Mouse (Mus musculus) monocyte, adult 2 months (primary cell): ENCODE measurements around the gene Ilf2.

Source experiments
- DNase-seq, 2 experiments: peaks; one replicate each; pipeline ENCODE4 v3.0.0; 2022; ENCODE audit warnings: low spot score in 2 of 2, low read depth in 1 of 2

Gene Ilf2

DNA sequence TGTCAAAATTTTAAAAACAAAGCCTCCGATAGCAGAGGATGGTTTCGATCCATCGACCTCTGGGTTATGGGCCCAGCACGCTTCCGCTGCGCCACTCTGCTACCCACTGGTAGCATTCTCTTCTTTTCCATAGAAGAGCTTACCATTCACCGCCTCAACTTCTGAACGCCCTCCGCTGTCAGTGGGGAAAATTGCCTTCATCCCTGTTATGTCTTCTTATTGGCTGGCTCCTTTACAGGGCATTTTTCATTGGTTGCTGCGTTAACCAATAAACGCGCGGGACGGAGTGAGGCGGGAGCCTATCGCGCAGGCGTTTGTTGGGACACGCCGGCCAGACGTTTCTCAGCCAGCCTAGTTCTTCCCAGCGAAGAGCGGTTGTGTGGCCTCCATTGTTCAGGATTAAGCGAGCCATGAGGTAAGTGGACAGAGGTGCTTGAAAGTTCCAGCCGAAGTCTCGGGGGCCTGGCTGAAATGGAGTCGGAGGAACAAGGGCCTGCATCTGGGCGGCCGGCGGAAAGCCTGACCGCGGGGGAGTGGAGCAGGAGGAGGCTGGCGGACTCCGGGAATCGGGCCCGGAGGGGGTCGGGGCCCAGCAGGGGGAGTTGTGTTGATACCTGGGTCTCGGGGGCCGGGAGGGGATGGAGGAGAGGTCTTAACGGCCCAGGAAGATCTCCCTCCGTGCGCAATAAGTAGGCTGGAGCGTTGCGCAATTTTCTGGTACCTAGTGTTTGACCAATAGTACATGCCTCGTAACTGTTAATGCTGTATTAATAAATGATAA, at the start of gene Ilf2:
Ilf2 (plus strand) TSS at position 296 of the 781 bp plus-strand sequence.
- peak; percentile 87 to 93 for DNase-seq

DNA sequence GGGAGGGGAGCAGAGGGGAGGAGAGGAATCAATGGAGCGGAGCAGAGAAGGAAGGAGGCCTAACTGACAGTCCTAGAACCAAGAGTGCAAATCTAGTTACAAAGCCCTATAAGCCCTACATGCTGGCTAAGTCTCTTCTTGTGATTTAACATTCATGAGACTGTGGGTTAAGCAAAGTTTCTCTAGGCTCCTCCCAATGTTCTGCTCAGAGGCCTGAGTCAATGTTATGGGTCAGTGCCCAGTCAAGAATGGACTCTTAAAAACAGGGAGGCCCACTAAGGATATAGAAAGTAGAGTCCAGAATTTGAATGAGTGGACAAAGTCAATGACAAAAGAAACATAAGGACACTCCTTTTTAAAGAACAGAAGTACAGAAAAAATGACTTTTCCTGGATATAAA, 48.4 kb upstream of the Ilf2 start:
- no peak for DNase-seq

DNA sequence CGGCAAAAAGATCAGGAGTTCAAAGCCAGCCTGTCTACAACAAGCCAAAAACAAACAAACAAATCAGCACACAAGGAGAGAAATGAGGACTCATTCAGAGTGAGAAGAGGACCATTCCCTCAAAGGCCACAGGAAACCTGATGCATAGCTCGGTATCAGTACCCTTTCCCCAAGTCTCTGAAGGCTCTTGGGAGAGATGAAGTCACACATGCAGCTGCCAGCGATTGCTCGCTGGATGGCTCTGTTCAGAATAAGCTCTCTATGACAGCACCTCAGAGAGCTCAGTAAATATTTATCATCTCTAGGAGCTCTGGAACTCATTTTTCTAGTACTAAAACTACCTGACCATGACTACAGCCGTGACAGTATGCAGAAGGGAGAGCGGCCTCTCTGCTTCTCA, 47.7 kb upstream of the Ilf2 start:
- DNase-seq = no peak

DNA sequence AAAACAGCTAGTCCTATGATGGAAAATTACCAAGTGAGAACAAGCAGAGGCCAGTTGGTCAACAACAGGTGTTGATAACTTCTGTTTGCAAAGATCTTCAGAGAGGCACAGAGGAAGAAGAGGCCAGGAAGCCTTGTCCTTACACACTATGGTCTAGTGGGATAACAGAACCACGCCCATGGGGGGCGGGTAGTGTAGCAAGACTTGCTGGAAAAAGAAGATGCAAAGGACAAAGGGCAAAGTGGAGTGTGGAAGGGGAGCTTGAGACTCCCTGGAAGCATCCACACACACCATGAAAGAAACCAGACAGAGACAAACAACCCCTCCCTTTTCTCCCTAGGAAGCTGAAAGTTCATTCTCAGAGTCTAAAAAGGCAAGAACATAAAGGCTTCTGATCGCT, 46.4 kb upstream of the Ilf2 start:
- DNase-seq = no peak

DNA sequence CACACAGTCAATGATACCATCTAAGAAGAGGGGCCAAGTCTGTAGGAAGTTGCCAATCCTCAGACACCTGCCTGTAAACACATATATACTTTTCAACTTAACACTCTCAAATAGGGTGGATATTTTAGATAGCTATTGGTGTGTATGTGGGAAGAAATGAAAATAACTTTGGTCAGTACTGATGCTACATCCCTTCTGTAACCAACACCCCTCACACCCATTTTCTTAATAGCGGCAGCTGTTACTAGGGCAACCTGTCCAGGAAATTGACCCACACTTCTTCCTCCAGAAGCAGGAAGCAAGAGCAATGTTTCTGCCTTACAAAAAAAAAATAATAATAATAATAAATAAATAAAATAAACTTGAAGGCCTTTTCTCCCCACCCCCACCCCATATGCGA, 43.6 kb upstream of the Ilf2 start:
- DNase-seq = no peak

DNA sequence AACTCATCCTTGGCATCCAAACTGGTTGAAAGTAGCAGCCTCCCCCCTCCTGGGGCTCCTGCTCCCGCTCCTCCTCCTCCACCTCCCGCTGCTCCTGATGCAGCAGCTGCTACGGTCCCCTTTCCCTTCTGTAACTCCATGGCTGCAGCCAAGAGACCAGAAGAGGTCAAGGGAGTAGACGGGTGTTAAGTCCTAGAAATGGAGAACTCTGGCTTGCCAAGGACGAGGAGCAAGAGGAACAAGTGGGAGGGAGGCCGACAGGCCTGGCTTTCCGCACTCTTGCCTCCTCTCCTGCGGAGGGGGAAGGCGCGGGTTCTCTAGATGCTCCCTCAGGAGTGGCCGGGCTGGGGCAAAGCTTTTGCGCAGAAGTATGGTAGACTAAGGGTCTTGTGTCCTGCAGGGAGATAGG, 43.1 kb upstream of the Ilf2 start:
- DNase-seq = peak in 1 of 2 experiments; percentile 12

DNA sequence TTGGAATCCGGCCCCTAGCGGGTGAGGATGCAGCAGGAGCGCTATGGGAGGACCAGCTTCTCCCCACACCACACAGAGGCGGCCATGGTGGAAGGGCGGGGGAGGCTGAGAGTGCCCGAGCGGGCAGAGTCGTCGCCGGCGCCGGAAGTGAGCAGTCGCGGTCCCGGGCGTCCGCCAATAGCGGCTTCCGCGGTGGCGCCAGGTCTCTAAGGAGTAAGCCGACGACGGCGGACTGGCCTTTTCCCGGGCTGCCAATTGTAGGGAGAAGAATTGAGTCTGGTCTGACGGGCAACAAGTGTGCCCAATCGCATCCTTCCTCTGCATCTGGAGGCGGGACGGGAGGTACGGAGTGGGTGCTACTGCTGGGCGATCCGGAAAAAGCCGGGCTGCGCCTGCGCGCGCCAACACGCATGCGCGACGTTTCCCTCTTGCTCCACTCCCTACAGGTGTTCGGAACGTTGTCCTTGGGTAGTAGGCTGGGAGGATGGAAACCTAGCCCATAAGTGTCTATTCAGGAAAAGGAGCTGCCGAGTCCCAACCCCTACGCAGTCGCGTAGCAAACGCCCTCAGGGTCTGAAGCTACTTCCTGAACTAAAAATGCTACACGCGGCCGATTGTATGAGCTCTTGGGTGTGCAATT, 42.4 kb upstream of the Ilf2 start, which contains the start of gene Ints3:
Ints3 (minus strand) TSS at position 242 of the 640 bp plus-strand sequence.
- peak; percentile 97 for DNase-seq

DNA sequence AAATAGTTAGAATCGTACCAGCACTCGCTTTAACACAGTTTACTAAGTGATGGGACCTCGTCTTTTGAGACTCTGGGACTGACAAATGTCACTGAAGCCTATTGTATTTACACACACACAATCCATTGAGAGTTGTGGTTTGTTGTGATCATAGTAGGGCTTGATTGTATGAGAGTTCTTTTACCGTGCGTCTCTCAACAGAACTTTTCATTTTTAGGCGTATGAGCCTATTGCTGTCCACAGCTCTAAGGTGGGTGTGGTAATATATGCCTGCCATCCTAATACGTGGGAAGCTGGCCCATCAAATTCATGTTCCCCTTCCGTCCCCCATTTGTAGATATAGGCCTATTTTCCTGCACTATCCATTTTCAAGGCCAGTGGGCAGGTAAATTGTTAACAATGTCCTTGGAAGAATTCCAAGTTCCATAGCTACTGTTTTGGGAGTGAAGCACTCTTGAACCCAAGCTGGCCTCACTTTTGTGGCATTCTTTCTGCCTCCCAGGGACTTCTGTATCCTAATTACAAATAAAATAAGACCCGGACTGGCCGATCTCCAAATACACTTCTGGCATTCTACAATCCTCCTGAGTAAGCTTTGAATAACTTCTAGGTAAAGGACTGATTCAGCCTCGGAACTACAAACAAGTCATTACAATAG, 41.7 kb upstream of the Ilf2 start:
- DNase-seq = no peak

DNA sequence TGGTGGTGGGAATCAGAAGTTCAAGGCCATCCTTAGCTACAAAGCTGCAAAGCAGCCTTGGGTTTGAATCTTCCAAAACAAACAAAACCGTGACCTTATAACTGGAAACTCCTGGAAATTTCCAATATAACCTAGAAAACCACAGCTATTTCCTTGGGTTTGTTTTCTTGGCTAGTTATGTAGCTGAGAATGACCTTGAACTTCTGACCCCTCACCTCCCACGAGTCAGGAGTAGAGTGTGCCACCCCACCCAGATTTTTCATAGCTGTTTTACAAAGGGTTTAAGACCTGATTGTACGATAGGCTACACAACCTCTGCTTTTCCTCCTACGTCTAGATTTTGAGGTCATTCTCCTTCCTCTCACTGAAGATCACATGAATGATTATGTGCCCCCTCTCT, 38.8 kb upstream of the Ilf2 start:
- DNase-seq = no peak

DNA sequence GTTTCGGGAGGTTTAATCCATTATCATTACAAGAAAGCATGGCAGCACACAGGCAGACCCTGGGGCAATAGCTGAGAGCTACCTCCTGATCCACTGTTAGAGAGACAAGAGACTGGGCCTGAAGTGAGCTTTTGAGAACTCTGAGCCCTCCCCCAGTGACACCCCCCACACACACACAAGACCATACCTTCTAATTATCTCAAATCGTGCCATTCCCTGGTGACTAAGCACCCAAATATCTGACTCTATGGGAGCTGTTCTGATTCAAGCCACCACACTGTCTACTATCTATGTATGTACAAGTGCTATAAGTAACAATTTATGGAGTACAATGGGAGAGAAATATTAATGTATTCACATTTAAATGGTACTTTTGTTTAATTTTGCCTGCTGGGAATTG, 35.2 kb upstream of the Ilf2 start:
- no peak for DNase-seq

DNA sequence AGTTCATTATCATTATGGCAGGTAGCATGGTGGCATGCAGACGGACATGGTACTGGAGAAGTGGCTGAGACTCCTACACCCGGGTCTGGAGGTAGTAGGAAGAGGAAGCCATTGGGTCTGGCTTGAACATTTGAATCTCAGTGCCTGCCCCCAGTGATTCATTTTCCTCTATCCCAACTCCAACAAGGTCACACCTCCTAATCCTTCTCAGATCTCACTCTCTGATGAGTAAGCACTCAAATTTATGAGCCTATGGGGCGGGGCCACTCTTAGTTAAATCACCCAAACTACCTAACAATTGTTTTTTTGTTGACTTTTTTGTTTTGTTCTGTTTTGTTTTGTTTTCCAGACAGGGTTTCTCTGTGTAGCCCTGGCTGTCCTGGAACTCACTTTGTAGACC, 31.9 kb upstream of the Ilf2 start:
- no peak for DNase-seq

DNA sequence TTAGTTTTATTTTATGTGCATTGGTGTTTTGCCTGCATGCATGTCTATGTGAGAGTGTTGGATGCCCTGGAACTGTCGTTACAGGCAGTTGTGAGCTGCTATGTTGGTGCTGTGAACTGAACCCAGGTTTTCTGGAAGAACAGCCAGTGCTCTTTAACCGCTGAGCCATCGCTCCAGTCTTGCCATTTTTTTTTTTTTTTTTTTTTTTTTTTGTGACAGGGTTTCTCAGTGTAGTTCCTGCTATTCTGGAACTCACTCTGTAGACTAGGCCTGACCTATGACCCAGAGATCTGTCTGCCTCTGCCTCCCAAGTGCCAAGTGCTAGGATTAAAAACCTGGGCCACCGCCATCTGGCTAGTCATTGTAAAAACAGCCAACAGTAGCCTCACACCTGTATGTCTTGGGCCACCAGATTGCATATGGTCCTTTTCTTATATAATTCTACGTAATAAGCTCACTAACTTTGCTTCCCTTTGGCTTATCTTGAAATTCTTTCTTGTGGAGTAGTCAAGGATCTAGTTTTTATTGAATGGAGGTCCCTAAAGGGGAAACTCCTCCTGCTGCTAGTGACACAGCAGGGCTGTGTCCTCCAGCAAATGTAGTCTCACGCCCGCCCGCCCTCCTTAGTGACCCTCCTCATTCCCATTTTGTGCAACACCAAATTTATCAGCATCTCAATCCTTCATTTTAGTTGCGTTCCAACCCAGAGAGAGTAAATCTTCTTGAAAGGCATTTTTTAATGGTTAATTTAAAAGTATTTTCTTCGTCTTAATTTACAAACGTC, 30.3 kb upstream of the Ilf2 start:
- DNase-seq = no peak

DNA sequence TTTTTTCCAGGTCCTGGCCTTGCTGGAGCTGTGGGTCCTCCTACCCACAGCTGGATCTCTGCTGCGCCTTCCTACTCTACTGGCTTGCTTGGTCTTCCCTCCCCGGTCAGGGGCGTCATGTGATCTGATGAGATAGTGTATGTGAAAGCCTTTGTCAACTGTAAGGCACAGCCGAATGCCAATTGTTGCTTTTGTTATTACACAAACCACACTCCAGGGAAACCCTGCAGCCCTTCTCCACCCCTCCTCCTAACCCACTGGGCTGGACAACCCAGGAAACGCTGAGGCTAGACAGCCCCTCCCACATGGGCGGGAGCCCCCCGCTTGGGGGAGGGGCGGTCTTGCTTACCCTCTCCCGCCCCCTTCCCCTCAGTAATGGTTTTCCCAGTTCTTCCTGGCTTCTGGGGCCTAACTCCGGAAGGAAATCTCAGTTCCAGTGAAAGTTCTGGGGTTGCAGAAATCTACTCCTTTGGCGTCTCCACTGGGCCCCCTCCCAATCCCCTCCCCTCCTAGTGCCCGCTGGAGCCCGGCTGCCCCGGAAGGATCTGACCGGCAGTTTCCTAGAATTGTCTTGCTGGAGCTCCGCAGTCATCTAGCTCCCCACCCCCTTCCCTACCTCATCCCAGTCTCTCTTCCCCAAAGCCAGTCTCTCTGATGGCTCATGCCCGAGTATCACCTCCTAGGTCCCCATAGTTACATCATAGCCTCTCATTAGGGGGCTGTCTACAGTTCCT, 29.4 kb upstream of the Ilf2 start:
- no peak for DNase-seq

DNA sequence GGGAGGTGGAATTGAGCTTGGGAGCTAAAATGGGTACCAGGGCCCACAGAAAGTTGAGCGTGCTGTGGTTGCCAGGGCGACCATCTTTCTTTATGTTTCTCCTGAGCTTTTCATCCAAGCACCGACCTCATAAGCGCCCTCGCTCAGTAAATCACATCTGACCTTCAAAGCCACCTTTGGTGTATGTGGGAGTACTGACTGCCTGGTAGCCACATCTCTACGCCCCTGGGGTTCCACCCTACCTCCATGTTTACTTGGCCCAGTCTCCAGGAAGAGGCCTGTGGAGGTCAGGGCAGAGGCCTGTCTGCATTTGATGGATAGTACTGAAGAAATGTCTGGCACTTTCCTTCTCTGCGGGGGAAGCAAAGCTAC, 28.8 kb upstream of the Ilf2 start:
- no peak for DNase-seq

DNA sequence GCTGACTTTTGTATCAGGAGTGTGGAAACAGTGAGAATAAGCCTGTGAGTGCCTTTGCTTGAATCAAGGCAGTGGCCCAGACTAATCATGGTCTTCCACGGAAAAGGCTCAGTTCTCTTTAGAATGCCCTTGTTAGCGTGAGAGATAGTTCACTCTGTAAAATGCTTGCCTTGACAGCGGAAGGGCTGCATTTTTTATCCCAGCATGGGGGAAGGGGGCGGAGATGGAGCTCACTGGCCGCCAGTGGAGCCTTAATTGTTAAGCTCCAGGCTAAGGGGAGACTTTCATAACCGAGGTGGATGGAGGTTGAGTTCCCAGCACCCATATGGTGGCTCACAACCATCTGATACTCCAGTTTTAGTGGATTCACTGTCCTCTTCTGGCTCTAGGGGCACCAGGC, 27.3 kb upstream of the Ilf2 start:
- DNase-seq = no peak

DNA sequence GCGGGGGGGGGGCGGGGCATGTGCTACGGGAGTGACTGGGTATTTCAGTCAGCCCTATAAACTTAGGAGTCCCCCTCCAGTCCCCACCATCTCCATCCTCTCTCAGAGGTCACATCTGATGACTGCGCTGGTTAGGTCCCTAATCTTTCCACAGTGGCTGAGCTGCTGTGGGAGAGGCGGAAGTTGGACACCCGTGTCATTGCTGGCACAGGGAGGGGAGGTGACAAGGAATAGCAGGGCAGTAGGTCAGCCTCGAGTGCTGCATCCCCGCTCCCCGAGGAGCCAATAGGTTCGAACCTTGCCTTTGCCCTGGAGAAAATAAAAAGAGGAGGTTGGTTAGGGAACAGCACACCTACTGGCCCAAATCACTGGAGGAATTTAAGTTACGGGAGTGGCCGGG, 25.1 kb upstream of the Ilf2 start:
- no peak for DNase-seq

DNA sequence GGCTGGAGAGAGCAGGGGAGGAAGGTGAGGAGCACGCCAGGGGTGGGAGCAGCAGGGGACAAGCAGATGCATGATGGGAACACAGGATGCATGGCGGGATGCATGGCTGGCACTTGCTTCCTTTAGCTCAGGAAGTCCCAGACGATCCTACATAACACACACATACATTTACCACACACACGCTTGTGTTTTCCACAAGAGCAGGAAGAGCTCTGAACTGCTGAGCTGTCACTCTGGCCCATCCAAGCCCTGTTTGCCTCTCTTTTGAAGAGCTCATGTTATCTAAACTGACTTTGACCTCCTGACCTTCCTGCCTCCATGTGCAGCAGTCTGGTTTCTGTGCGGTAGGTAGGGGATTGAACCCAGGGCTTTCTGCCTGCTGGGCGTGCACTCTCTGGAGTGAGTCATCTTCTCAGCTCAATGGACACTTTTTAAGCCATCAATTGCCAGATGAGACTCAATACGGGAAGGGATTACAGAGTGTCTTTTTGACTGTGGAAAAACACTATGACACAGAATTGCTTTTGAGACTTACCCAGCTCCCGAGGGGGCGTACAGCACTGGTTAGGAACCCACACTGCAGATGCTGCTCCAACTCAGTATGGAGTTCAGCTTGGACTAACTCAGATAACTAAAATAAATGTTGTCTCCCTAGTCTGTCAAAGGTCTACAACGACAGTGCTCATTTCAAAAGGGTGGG, 24.4 kb upstream of the Ilf2 start:
- no peak for DNase-seq

DNA sequence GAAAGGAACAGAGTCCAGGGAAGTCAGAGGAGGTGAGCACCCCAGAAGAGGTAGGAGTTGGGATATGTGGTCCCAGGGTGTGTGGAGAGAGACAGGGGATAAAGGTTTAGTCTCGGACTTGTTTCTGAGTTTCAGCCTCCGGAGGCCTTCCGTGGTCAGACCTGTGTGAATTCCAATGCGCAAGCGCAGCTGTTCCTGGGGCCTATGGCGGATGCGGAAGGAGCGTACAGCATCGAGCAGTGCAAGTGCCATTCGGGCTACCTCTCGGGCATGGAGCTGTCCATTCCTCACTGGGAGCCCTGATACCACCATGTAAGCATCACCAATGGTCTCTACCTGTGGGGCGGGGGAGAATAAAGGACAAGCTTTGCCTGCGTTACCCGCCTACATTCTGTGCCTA, 21.0 kb upstream of the Ilf2 start:
- no peak for DNase-seq

DNA sequence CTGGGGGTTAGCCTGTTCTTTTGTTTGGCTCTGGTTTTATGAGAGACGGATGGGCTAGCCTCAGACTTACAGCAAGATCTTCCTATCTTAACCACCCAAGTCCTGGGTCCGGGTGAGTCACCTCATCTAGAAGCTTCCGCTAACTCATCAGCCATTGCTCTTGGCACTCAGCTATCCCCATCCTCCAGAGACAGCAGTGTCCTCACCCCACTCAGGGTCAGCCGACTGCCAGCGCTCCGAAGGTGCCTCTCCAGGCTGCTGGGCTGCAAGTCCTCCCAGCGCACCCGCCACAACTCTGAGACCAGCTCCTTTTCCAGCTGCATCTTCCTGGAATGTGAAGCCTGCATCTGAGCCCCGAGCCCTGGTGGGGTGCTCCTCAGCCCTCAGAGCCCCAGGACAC, 16.2 kb upstream of the Ilf2 start:
- no peak for DNase-seq

DNA sequence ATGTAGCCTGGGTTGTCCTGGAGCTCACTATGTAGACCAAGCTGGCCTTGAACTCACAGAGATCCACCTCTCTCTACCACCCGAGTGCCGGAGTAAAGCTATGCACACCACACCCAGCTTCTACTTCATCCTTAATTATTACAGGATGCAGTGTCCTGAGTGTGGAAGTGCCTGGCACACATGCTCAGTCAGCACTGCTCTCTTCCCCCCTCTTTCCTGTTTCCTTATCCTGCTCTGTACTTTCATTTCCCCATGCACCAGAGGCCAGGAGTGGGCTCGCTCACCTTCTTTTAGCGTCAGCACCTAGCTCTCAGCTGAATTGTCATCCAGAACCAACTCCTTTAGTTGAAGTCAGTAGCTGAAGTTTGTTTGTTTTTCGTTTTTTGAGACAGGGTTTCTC, 15.6 kb upstream of the Ilf2 start:
- no peak for DNase-seq
